Mouse (Mus musculus): Measurements from ENCODE around the gene Cacna1e.

The Cacna1e gene

GRCm38 (mm10) chr1:154786243-154786669 lies 98.0 kb downstream of the Cacna1e start:
- in situ Hi-C loops (cut with MboI, MseI), result loop anchor here (5.0 to 10.0 kb wide), 4 partner anchors 221 to 739 kb away; no protein-coding TSS in a partner anchor

GRCm38 (mm10) chr1:154784862-154785261 lies 99.4 kb downstream of the Cacna1e start:
- in situ Hi-C loops (cut with MboI, MseI), result loop anchor here (5.0 to 10.0 kb wide), 5 partner anchors 222 to 740 kb away; no protein-coding TSS in a partner anchor

GRCm38 (mm10) chr1:154783521-154783920 lies 100.8 kb downstream of the Cacna1e start:
- in situ Hi-C loops (cut with MboI, MseI), result loop anchor here (5.0 to 10.0 kb wide), 2 partner anchors 339 to 741 kb away; no protein-coding TSS in a partner anchor

- in situ Hi-C loops (cut with MboI, MseI), result loop anchor here (5.0 to 10.0 kb wide), 2 partner anchors 342 to 745 kb away; no protein-coding TSS in a partner anchor
Measured at GRCm38 (mm10) chr1:154779908-154780514, 104.3 kb downstream of the Cacna1e start.

- in situ Hi-C loops (cut with MboI, MseI), result no loop called here
Measured at GRCm38 (mm10) chr1:154776344-154776743, 108.0 kb downstream of the Cacna1e start.

GRCm38 (mm10) chr1:154774468-154774867 lies 109.8 kb downstream of the Cacna1e start:
- in situ Hi-C loops (cut with MboI, MseI), result no loop called here

GRCm38 (mm10) chr1:154771111-154771510 lies 113.2 kb downstream of the Cacna1e start:
- in situ Hi-C loops (cut with MboI, MseI), result no loop called here

GRCm38 (mm10) chr1:154770542-154770941 lies 113.8 kb downstream of the Cacna1e start:
- in situ Hi-C loops (cut with MboI, MseI), result no loop called here

- in situ Hi-C loops (cut with MboI, MseI), result no loop called here
Measured at GRCm38 (mm10) chr1:154763132-154763531, 121.2 kb downstream of the Cacna1e start.

- in situ Hi-C loops (cut with MboI, MseI), result no loop called here
Measured at GRCm38 (mm10) chr1:154752081-154752480, 132.2 kb downstream of the Cacna1e start.

GRCm38 (mm10) chr1:154748531-154748930 lies 135.8 kb downstream of the Cacna1e start:
- in situ Hi-C loops (cut with MboI, MseI), result loop anchor here in 1 of 2 experiments (25.0 kb wide), 1 partner anchor 461 kb away; no protein-coding TSS in a partner anchor

GRCm38 (mm10) chr1:154745241-154745640 lies 139.1 kb downstream of the Cacna1e start:
- in situ Hi-C loops (cut with MboI, MseI), result loop anchor here in 1 of 2 experiments (25.0 kb wide), 1 partner anchor 458 kb away; no protein-coding TSS in a partner anchor

GRCm38 (mm10) chr1:154730411-154730961 lies 153.8 kb downstream of the Cacna1e start:
- in situ Hi-C loops (cut with MboI, MseI), result loop anchor here in 1 of 2 experiments (25.0 kb wide), 1 partner anchor 443 kb away; no protein-coding TSS in a partner anchor

GRCm38 (mm10) chr1:154729269-154729980 lies 154.9 kb downstream of the Cacna1e start:
- in situ Hi-C loops (cut with MboI, MseI), result loop anchor here (5.0 to 25.0 kb wide), 4 partner anchors 442 to 837 kb away; partner anchors contain the start of genes Teddm1a (in 2 of the 2) and Glul (in 1 of the 2)

- in situ Hi-C loops (cut with MboI, MseI), result loop anchor here (5.0 to 25.0 kb wide), 4 partner anchors 441 to 836 kb away; partner anchors contain the start of genes Teddm1a (in 2 of the 2) and Glul (in 1 of the 2)
Measured at GRCm38 (mm10) chr1:154728682-154729081, 155.6 kb downstream of the Cacna1e start.

- in situ Hi-C loops (cut with MboI, MseI), result loop anchor here (5.0 to 25.0 kb wide), 4 partner anchors 440 to 835 kb away; partner anchors contain the start of genes Teddm1a (in 2 of the 2) and Glul (in 1 of the 2)
Measured at GRCm38 (mm10) chr1:154727696-154728095, 156.6 kb downstream of the Cacna1e start.

- in situ Hi-C loops (cut with MboI, MseI), result loop anchor here (5.0 to 25.0 kb wide), 4 partner anchors 439 to 834 kb away; partner anchors contain the start of genes Teddm1a (in 2 of the 2) and Glul (in 1 of the 2)
Measured at GRCm38 (mm10) chr1:154726361-154727161, 157.7 kb downstream of the Cacna1e start.

- in situ Hi-C loops (cut with MboI, MseI), result loop anchor here (5.0 to 25.0 kb wide), 4 partner anchors 438 to 833 kb away; partner anchors contain the start of genes Teddm1a (in 2 of the 2) and Glul (in 1 of the 2)
Measured at GRCm38 (mm10) chr1:154725356-154726320, 158.7 kb downstream of the Cacna1e start.

Data from T-helper 17 cell (primary cell).